Mouse (Mus musculus): ENCODE results near the gene Pknox1.
"Not testable (repeated sequence)": the region's sequence is repeated elsewhere in the genome, so short reads cannot be mapped to it uniquely, and the experiment has no call there.

Gene Pknox1

DNA sequence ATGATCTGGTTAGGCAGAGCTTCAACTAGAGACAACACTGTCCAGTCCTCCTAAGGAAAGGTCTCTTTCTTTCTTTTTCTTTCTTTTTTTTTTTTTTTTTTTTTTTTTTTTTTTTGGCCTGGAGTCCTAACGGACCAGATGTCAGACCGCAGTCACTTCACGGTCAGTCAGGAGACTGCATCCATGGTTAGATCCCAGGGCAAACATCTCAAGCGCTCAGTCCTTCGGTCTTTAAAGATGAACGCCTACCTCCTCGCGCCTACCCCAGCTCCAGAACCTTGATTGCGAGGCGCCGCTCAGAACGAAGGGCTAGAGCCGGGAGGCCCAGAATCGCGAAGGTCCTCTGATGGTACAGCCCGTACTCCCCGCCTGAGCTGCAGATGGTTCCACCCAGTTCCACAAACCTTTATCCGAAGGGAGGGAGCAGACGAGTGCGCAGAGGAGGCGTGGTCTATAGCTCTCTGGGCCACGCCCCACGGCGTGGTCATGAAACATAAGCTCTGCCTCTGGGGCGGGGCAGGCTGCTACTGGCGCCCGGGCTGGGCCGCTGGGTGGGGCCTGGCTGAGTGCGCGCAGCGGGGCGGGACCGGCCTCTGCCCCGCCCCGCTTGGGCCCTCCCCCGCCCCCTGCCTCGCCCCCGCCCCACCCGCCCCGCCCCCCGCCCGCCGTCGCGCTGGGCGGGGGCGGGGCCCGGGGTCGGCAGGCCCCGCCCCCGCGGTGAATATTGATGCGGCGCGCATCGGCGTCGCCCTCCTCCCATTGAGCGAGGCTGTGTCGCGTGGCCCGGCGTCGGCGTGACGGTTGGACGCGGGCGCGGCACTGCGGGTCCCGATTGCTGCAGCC, at the start of gene Pknox1:
TSS of gene Pknox1 (plus strand) at position 720 of the 843 bp plus-strand sequence.
- peak; percentile 99 for DNase-seq (ENCODE audit: low spot score)

DNA sequence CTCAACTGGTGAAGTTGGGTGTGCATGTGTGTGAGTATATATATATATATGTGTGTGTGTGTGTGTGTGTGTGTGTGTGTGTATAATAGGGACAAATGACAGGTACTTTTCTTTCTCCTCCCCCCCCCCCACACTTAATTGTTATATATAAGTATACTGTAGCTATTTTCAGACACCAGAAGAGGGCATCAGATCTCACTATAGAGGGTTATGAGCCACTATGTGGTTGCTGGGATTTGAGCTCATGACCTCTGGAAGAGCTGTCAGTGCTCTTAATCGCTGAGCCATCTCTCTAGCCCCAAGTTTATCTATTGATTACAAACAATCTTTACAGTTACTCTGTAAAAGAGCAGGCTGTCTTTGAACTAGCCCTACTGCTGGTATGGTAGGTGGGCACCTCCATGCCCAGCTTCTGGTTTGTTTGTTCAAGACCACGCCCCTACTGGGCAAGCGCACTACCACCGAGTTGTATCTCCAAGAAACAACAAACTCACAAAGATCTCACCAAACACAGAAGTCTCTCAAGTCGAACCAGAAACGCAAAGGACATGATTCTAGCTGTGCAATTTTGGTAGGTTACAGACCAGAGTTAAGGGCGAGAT, 45.1 kb upstream of the Pknox1 start:
- DNase-seq (ENCODE audit: low spot score) = no peak

DNA sequence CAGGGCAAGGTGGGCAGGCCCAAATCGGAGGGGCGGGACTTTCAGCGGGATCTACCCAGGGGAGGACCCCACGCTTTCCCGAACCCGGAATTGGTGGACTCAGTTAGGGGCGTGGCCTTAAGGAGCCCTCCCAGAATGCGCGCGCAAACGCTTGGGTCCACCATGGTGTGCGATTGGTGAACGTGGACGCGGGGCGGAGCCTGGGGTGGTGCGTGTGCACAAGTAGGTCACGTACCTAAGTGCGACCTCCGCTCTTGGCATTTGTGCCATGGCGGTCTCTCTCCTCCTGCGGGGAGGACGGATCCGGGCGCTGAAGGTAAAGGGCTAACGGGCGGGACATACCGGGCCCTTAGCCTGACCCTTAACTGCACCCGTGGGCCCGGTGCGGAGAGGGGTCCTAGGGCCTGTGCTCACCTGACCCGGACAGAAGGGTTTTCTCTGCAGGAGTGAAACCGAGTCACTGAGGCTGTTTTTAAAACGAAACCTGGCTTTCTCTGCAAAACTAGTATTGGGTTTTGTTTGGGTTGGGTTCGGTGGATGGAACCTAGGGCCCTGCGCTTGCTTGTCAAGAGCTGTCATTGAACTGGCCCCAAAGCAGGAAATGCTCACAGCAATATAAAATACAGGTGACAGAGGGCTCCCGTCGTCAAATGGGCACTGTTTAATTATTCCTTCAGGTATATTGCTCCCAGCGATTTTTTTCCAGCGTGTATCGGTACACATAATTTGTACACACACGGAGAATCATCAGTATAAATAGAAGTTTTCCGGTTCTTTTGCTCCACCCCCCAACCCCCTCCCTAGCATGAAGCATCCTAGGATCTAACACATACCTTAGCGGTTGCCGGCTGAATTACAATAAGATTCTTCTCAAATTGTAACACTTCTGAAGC, 44.3 kb upstream of the Pknox1 start, which contains the start of the genes Wdr4 and Ndufv3:
TSS of gene Wdr4 (minus strand) at position 35 of the 893 bp plus-strand sequence.
TSS of gene Ndufv3 (plus strand) at position 170 of the 893 bp plus-strand sequence.
- peak; percentile 96 for DNase-seq (ENCODE audit: low spot score)

DNA sequence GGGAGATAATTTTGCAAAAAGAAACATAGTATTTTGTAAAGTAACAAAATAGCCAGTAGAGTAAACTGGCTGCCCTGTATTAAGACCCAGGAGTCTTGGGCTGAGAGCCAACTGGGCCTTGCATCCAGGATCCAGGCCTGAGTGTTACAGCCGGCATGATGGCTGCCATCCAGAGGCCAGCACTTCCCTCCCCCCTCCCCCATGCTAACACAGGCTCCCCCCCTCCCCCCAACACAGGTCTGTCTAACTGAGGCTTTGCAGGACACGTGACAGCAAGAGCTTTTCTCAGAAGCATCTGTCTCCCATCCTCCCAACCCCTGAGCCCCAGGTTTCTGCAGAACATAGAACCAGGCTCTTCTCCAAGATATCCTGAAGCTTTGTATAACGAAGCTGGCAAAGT, 43.6 kb upstream of the Pknox1 start:
- DNase-seq (ENCODE audit: low spot score) = peak; percentile 80

DNA sequence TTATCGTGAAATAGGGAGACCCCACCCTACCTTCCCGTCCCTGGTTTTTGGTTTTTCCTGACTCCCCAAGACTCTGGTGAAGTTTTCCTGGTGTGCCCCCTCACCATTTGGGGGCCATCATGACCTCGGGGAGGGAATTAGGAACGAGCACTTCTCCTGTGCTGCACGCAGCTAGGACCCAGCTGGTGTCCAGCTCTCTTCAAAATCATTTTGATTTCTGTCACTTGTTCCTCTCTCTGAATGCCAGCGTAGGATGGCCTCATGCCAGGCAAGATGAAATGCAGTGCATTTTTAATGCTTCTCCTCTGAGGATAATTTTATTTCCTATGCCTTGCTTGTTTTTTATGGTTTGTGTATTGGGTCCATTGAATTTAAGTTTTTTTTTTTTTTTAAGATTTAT, 42.6 kb upstream of the Pknox1 start:
- no peak for DNase-seq (ENCODE audit: low spot score)

DNA sequence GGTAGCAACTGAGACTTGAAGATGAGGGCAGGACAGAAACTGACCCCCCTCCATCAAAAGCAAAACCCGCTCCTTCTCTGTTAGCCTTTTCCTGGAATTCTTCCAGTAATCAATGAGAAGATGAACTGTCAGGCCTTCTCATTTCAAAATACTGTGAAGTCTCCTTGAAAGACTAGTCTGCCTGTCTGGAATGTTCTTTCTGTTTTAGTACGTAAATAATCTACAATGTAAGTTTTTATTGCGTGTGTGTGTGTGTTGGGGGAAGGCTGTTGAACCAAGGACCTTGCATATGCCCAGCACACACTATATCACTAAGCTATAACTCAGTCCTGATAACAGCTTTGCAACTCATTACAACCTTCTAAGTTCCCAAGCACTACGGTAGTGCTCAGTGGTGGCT, 39.4 kb upstream of the Pknox1 start:
- no peak for DNase-seq (ENCODE audit: low spot score)

DNA sequence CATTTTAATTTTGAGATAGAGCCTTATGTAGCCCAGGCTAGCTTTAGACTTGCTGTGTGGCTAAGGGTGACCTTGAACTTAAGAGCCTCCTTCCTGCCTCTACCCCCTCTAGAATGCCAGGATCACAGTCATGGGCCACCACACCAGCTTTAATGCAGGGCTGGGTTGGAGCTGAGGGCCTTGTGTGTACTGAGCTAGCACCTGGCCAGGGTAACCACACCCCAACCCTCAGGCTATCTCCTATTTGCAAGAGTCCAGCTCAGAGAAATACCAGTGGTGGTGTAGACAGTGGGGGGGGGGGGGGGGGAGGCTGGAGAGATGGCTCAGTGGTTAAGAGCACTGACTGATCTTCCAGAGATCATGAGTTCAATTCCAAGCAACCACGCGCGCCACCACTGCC, 38.7 kb upstream of the Pknox1 start:
- no peak for DNase-seq (ENCODE audit: low spot score)

DNA sequence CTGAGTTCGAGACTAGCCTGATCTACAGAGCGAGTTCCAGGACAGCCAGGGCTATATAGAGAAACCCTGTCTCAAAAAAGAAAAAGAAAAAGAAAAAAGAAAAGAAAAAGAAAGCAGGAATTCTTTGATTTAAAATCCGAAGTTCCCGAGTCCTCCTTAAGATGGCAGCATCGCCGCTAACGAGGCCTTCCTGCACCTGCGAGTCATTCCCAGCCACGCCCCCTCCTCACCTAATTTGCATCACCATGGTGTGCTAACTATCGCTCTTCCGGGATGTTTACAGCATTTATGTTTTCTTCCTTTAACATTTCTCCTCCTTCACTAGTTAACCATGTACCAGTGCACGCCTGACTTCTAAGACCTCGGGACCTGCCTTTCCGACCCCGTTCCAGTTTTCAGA, 35.2 kb upstream of the Pknox1 start:
- no peak for DNase-seq (ENCODE audit: low spot score)

DNA sequence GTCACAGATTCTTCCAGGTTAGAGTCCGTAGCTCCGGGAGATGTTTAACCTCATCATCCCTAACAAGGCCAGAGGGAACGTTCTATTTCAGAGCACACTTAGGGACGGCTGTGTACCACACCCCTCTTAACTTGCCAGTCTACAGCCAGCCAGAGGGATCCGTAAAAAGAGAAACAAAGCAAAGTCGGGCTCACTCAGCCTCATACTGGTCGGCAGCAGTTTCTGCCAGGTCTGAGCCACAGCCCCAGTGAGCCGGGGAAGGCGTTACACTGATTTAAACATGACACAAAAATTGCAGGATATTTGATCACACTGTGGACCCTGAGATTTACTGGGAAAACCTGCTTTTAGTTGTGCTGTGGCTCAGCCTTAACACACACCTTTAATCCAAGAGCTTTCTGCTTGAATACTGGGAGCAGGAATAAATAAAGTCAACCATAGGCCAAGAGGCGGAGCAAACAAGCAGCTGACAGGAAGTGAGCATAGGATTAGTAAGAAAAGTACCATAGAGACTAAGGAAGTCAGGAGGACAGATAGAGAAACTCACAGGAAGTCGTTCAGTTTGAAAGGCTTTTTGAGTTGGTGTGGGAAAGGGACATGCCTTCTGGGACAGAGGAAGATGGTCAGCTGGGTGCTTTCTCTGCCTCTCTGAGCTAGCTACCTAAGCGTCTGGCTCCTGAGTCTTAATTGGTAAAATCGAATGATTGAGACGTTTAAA, 32.9 kb upstream of the Pknox1 start:
- DNase-seq (ENCODE audit: low spot score) = no peak

DNA sequence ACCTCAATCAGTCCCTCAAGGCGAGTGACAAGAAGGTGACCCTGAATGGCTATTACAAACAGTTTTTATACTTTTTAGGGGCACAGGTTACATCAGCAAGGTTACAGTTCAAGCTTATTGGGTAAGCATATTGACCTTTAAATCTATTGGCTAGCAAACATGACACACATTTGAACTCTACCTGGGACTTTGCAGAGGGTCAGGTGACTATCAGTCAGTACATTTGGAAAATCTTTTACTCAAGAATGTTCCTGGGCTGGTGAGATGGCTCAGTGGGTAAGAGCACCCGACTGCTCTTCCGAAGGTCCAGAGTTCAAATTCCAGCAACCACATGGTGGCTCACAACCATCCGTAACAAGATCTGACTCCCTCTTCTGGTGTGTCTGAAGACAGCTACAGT, 32.2 kb upstream of the Pknox1 start:
- DNase-seq (ENCODE audit: low spot score) = not testable (repeated sequence)

DNA sequence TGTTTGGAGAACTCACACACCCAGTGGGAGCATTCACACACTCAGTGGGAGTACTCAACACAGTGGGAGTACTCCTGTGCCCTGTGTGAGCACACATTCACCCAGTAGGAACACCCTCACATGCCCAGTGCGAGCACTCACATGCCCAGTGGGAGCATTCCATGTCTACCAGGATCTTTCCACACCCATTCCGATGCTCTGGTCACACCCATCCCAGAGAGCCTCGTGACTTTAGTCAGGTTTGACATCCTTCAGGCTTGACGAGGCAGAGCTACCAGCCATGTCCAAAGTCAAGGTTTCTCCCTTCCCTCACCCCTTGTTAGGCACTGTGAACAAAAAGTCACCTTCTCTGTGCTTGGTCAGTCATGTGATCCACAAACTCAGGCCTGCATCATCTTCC, 29.2 kb upstream of the Pknox1 start:
- DNase-seq (ENCODE audit: low spot score) = no peak

DNA sequence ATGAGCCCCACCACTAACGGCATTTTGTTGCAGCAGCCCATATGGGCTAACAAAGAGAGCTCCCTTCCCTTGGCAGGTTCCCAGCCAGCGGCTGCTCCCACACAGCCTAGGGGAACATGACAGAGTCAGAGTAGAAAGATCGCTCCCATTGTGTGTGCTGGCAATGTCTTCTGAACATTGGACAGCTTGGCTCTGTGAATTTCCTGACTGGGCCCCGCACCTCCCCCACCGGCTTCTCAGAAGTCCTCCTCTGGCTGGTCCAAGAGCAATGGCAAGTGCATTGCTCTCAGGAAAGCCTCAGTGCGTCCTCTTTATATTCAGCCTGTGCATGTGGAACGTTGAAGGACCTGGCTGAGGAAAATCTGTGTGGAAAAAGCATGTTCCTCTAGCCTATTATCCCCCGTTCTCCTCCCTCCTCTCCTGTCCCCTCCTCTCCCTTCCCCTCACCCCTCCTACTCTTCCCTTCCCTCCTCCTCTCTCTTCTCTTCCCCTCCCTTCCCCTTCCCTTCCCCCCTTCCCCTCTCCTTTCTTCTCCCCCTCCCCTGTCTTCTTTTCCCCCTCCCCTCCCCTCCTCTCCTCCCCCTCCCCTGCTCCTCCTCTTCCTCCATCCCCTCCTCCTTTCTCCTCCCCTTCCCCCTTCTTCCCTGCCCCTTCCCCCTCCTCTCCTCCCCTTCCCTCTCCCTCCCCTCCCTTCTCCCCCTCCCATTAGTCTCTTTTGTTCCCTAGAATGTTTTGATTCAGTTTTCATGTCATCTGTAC, 28.5 kb upstream of the Pknox1 start:
- peak; percentile 57 for DNase-seq (ENCODE audit: low spot score)

DNA sequence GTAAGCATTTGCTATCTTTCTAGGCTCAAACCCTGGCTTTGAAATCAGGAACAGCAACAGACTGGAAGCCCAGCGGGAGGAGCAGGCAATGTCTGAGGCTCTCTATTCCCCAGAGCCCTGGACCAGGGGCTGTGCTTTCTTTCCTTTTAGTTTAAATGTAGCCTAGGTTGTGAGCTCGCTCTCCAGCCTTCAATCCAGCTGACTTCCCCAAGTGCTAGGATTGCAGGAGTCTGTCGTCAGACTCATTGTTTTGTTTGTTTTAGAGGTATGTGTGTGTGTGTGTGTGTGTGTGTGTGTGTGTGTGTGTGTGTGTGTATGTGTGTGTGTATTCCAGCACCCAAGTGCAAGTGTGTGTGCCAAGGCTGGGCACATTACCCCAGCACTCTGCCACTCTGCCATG, 24.4 kb upstream of the Pknox1 start:
- DNase-seq (ENCODE audit: low spot score) = no peak

DNA sequence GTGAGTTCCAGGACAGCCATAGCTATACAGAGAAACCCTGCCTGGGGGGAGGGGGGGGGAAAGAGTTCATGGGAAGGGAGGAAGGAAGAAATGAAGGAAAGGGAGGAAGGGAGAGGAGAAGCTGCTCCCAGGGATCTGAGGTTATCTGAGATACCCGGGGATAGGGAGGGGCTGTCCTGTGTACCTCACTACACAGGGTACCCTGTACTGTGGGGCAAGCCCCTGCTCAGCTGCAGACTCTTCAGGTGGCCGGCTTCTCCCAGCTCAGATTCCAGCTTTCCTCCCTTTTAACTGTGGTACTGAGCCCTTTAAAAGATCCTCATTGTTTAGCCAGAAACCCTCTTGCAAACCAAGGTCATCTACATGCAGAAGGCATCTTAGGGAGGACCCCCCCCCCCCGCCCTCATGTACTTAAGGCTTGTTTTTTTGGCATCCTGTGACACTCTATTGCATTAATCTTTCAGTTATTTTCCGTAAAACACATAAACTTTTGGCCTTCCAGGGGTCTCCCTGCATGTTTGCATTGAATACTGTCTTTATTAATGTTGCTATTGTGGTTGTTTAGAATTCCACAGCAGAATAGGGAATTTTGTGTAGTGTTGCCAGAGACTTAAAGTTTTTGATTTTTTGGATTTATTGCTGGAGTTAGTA, 23.6 kb upstream of the Pknox1 start:
- DNase-seq (ENCODE audit: low spot score) = no peak

DNA sequence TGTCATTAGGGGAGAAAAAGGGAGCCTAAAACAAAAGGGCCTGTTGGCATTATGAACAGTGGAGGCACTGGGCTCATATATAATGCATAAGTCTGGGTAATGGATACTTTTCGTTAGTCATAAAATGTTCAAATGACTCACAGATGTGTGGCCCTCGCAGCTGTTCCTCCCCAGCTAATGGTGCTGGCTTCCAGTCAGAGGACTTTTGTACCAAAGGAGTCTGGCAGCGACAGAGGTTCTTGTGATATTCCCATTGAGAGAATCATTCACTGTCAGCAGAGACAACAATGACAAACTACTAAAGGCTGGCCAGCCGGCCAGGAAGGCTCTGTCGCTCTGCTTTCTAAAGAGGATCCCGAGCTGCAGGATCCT, 23.1 kb upstream of the Pknox1 start:
- no peak for DNase-seq (ENCODE audit: low spot score)

DNA sequence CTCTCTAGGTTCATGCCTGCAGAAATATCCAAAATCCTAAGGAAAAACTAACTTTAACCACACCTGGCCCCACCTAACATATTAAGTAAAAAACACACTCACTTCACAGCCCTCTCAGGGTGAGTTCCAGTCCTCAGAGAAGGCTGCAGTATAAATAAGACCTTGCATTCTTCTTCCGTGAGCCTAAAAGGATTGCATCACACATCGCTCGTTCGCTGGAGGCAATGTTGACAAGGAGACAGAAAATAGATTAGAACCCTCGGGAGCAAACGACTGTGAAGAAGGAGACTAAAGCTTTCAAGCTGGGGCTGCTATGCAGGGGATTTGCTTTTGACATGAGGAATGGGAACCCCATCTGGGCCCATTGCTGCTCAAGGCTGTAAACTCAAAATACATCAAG, 21.0 kb upstream of the Pknox1 start:
- DNase-seq (ENCODE audit: low spot score) = no peak

DNA sequence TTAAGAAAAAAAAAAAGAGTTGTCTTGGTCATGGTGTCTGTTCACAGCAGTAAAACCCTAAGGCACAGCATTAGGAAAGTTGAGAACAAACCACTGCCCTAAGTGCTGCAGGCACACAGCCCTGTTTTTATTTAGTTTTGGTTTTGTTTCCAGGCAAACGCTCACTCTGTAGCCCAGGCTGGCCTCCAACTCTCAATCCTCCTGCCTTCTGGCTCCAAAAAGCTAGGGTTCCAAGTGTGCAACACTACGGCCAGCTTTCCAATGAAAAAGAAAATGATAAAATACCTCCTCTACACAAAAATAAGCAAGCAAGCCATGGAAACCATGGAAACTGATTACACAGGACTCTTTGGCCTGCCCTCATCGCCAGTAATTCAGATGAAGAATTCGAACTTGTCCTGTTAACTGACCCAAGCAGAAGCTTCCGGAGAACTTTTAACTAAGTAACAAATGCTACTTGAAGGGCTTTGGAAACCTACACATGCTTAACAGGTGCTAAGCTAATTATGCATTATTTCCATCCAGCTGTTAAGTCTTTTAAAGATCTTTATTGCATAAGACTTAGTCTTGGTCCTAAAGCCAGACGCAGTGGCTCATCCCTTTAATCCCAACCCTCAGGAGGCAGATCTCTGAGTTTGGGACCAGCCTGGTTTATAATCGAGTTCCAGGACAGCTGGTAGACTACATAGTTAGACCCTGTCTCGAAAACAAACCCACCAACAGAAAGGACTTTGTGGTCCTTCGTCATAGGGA, 17.9 kb upstream of the Pknox1 start:
- no peak for DNase-seq (ENCODE audit: low spot score)

DNA sequence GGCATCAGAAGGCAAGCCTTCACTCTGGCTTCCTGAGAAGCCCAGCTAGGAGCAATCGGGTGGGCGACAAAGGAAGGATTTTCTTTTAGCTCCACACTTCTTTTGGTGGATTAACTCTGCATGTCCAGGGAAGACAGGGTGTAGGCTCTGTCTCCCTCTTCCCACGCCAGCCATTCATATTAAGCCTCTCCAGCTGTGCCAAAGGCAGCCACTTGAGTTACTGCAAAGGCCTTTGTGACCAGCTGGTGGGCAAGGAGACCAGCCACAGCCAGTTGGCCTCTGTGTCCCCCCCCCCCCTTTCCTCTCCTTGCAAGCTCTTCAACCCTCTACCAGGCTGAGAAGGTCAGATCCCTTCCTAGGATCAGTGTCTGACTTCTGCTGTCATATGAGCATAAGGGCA, 16.6 kb upstream of the Pknox1 start:
- no peak for DNase-seq (ENCODE audit: low spot score)

DNA sequence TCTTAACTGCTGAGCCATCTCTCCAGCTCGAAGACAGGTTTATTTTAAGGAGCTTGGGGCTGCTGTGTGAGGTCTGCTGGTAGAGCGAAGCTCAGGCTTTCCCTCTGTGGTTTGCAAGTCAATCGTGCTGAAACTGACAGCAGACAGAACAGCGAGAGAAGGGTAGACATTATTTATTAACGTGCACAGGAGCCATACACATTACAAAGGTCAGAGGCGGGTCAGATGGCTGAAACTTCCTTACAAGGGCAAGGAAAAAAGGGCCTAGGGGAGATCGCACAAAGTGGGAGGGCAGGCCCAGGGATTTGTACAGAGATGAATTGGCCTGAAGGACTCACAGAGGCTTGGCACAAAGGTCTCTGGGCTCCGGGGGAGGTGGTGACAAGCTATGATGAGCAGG, 15.1 kb upstream of the Pknox1 start:
- no peak for DNase-seq (ENCODE audit: low spot score)

DNA sequence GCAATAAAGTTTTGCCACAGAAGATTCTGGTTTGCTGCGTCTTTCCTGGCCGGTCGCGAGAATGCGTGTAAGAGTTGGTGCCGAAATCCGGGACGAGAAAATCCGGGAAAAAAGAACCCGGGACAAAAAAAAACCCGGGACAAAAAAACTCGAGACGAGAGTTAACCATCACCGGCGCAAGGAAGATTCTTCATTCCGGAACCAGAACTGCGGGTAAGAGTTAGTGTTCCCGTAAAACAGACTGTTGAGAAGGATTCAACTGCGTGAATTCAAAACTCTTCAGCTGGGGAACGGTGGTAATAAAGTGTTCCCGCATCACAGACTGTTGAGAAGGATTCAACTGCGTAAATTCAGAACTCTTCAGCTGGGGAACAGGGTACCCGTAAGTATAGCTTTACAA, 11.9 kb upstream of the Pknox1 start:
- not testable (repeated sequence) for DNase-seq (ENCODE audit: low spot score)
